Mouse (Mus musculus) testis, adult 2 months (tissue): Measurements from ENCODE around the gene Car6. TPM values are rescaled to one million over a fixed set of nuclear protein-coding genes. Genes with fewer than 3 reads are reported as not detected.
A peak's percentile ranks its signal among the peaks of the same experiment; 100 is the strongest.

Experiments used
- H3K27ac ChIP-seq: fragments of 200-500 bp; 2 replicates; pipeline ENCODE4 v1.5.1; 2012; ENCODE audit warnings: low read depth, low read length; ENCODE audit not compliant: control insufficient read depth, insufficient read depth
- H3K27me3 ChIP-seq: fragments of 200-500 bp; 2 replicates; pipeline ENCODE4 v1.6.1; 2012; ENCODE audit warnings: mild to moderate bottlenecking, low read length, moderate library complexity; ENCODE audit not compliant: control insufficient read depth, insufficient read depth
- H3K36me3 ChIP-seq: fragments of 200-500 bp; 2 replicates; pipeline ENCODE4 v1.6.1; 2012; ENCODE audit warnings: mild to moderate bottlenecking, low read length; ENCODE audit not compliant: control insufficient read depth, insufficient read depth
- H3K4me1 ChIP-seq: fragments of 200-500 bp; 2 replicates; pipeline ENCODE4 v1.6.1; 2012; ENCODE audit warnings: low read length; ENCODE audit not compliant: control insufficient read depth, insufficient read depth
- H3K4me3 ChIP-seq: fragments of 200-500 bp; 2 replicates; pipeline ENCODE4 v1.5.1; 2012; ENCODE audit warnings: low read depth, mild to moderate bottlenecking, low read length, moderate library complexity, mixed read lengths; ENCODE audit not compliant: control insufficient read depth
- CTCF ChIP-seq: fragments of 200-500 bp; IDR thresholded peaks from 2 replicates; pipeline ENCODE4 v1.5.1; 2012; ENCODE audit warnings: low read depth, mild to moderate bottlenecking, inconsistent platforms, low read length, moderate library complexity; ENCODE audit not compliant: control insufficient read depth, insufficient read depth, insufficient replicate concordance
- POLR2A ChIP-seq: fragments of 200-500 bp; IDR thresholded peaks from 2 replicates; pipeline ENCODE4 v1.6.1; 2012; ENCODE audit warnings: low read depth, mild to moderate bottlenecking, inconsistent platforms, low read length, moderate library complexity; ENCODE audit not compliant: control insufficient read depth
- polyA plus RNA-seq: library from polyadenylated mRNA; depleted of rRNA; stranded (reverse); fragments of >200 nt; gene quantifications from 2 replicates; pipeline ENCODE4 v1.2.3, GENCODE M21; 2012

Car6 gene
- polyA plus RNA-seq, 1 experiment, result 0.10 TPM

GRCm38 (mm10) chr4:150181304-150181703, 19.8 kb downstream of the Car6 start:
- Histone ChIP-seq H3K4me1 (peaks cover 2% of the 10 kb centered on the region; the same call in 1 of the 2 replicates), H3K4me3 (no peak overlapping the region), H3K27ac (no peak overlapping the region), H3K27me3 (no peaks in the 10 kb centered on the region), H3K36me3 (no peaks in the 10 kb centered on the region)
- TF ChIP-seq POLR2A, result no peak
- peak; percentile 76; the same call in 1 of the 2 replicates for TF ChIP-seq CTCF

GRCm38 (mm10) chr4:150178131-150178530, 23.0 kb downstream of the Car6 start:
- H3K27ac ChIP-seq, result no peak overlapping the region
- peaks cover 4% of the 10 kb centered on the region for H3K4me1 ChIP-seq
- H3K27me3 ChIP-seq, result no peaks in the 10 kb centered on the region
- no peaks in the 10 kb centered on the region for H3K36me3 ChIP-seq
- TF ChIP-seq POLR2A (no peak), CTCF (no peak)
- no peak overlapping the region for H3K4me3 ChIP-seq

DNA sequence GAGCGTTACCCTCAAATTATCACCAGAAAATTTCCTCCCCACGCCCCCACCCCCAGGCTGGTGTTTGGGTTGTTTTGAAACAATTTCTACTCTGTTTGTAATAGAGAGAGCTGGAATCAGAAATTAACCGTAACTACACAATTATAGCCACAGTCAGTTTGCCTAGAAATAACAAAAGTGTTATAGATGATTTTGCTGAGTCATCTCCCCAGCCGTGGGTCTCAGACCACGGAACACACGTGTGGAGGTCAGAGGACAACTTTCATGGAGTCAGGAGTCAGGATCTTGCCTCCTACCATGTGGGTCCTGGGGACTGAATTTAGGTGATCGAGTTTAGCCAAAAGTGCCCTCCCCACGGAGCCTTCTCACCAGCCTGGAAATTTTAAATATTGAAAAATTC, 24.0 kb downstream of the Car6 start:
- H3K36me3 ChIP-seq, result no peaks in the 10 kb centered on the region
- no peaks in the 10 kb centered on the region for H3K27me3 ChIP-seq
- no peak overlapping the region for H3K27ac ChIP-seq
- peaks cover 4% of the 10 kb centered on the region for H3K4me1 ChIP-seq
- no peak overlapping the region for H3K4me3 ChIP-seq
- TF ChIP-seq CTCF (no peak), POLR2A (no peak)

- Histone ChIP-seq H3K27ac (no peak overlapping the region), H3K4me3 (peak overlapping the region; percentile 73)
These were observed 24.6 kb downstream of the Car6 start for GRCm38 (mm10) chr4:150176535-150176934.

DNA sequence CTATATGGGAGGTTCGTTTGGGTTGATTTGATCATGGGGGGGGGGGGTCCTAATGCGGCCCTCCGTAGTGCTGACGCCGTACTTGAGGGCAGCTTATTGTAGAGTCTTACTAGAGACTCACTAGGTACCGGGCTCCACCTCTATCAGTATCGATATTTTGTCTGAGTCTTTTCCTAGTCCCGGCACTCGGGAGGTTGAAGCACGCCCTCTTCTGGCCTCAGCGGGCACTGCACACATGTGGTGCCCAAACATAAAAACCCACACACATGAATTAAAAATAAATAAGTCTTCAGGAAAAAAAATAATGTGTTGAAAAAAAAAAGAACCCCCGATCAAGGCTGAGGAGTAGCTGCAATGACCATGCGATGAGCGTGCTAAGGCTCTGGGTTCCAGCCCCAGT, 27.1 kb downstream of the Car6 start:
- peak; percentile 63; the same call in 1 of the 2 replicates for TF ChIP-seq CTCF
- no peak for TF ChIP-seq POLR2A
- no peaks in the 10 kb centered on the region for H3K27me3 ChIP-seq
- no peak overlapping the region for H3K27ac ChIP-seq
- no peaks in the 10 kb centered on the region for H3K36me3 ChIP-seq
- no peak overlapping the region for H3K4me3 ChIP-seq
- peaks cover 4% of the 10 kb centered on the region for H3K4me1 ChIP-seq

More at GRCm38 (mm10) chr4:150176535-150176934, 24.6 kb downstream of the Car6 start:
- TF ChIP-seq CTCF (peak; percentile 94), POLR2A (no peak)
- peaks cover 4% of the 10 kb centered on the region for H3K4me1 ChIP-seq
- no peaks in the 10 kb centered on the region for H3K36me3 ChIP-seq
- H3K27me3 ChIP-seq, result no peaks in the 10 kb centered on the region

GRCm38 (mm10) chr4:150173281-150173680, 27.9 kb downstream of the Car6 start:
- Histone ChIP-seq H3K27ac (no peak overlapping the region), H3K27me3 (no peaks in the 10 kb centered on the region), H3K4me1 (peaks cover 4% of the 10 kb centered on the region), H3K36me3 (no peaks in the 10 kb centered on the region), H3K4me3 (0 out of 2 replicates have a peak overlapping the region, but pooled peaks have one; percentile 3)
- TF ChIP-seq CTCF, result peak; percentile 19; the same call in 1 of the 2 replicates
- TF ChIP-seq POLR2A, result no peak

- no peak for TF ChIP-seq CTCF
- no peak for TF ChIP-seq POLR2A
- peaks cover 3% of the 10 kb centered on the region for H3K4me1 ChIP-seq
- H3K27me3 ChIP-seq, result no peaks in the 10 kb centered on the region
- no peak overlapping the region for H3K27ac ChIP-seq
- no peak overlapping the region for H3K4me3 ChIP-seq
- H3K36me3 ChIP-seq, result no peaks in the 10 kb centered on the region
These were observed 29.0 kb downstream of the Car6 start for GRCm38 (mm10) chr4:150172107-150172506.
